Mouse (Mus musculus) CD4-positive, CD25-positive, alpha-beta regulatory T cell, adult 4 months (primary cell): ENCODE data around the gene Tanc1. TPM values are rescaled to one million over a fixed set of nuclear protein-coding genes. Genes with fewer than 3 reads are reported as not detected.

ENCODE experiments used
- ATAC-seq: one replicate; pipeline ENCODE4 v1.8.0; 2017
- polyA plus RNA-seq, 2 experiments: library from polyadenylated mRNA; unstranded; fragments of 100-300 nt; shearing (Covaris generic); gene quantifications; one replicate each; pipeline ENCODE4 v1.2.1; 2017

The Tanc1 gene
- polyA plus RNA-seq, 2 experiments from 2014 or later = 13.7 to 15.2 TPM

DNA sequence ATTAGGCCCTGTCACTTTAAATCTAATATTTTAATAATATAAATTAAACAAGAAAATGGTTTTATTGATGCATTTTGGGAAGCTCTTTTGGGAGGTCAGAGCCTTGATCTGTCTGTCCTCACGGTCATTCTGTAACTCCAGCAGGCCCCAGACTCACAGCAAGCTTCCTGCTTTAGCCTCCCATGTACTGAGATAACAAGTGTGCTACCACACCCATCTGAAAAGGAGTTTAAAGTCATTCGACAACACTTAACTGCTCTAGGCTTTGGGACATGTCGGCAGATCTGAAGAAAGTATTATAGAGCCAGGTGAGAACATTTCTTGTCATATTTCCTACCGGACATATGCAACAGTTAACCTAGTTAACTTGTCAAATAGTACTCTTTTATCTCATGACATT, 69.3 kb downstream of the Tanc1 start:
- ATAC-seq = no peak

DNA sequence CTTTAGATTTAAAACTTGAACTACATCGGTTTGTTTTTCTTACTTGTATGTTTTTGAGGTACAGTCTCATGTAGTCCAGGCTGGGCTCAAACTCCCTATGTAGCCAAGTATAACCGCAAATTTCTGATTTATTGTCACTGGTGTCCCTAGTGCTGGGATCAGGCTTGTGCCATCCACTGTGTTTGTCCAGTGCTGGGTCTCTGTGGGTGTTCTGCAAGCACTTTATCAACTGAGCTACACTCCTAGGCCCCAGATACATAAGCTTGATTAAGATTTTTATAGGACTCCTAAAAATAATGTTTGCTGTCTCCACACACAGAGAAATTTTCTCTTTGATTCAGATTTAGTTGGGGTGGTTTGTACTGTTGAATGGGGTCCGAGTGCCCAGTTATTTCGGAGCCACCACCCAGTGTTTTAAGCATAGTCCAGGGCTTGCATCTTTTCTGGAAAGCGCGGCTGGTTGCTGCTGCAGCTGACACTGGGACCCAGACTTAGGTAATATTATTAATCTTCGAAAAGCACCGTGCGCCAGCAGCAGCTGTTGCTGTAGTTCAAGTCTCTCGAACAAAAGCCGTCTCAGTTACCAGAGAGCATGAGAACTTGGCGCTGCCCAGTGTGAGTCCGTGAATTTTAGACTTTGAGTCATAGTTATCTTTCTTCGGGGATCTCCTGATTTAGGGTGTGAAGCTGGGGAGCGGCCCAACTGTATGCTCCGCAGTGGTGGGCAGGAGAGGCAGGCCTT, 73.2 kb downstream of the Tanc1 start:
- ATAC-seq = no peak

DNA sequence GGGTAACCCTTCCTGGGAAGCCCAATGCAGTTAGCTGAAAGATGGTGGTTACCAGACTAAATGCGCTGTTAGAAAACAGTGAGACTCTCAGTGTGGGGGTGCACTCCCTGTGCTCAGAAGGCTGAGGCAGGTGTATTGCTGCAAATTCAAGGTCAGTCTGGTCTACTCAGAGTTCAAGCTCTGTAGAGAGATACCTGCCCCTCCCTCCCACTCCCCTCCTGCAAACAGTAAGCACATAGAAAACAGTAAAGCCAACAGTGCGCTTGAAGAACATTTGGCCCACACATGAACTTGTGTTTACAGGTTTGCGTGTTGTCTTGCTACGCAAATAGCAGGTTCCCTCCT, 73.7 kb downstream of the Tanc1 start:
- no peak for ATAC-seq

DNA sequence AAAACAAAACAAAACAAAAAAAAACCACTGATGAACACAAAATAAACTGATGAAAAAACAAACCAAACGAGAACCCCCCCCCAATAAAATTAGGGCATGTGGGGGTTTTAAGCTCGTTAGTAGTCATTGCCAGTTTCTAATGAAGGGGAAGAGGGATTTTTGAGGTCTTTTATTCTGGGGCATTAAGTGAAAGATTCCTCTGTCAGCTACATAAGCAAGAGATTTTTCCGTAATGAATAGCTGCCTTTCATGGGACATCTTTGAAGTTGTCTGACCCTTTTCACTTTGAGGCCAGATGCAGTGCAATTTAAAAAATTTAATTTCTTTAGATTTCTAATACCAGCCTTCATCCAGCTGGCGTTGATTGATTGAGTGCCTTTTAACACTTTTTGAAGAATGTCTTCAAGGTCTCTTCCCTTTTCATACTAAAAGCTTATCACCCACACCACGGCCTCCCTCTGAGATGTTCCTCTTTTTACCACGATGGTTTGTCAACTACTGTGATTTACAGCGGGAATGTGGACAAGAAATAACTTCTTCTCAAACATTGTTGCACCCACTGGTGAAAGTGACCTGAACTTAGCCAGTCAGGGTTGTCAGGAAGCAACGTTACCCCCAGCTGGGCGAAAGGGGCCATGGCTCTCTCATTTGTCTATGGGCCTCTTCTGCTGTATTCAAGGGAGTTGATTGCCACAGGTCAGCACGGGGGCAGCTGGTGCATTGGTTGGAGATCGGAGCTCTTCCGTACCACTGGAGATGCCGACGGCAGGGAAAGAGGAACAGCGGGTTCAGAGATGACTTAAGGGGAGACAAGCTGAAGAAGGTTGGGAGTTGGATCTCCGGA, 76.6 kb downstream of the Tanc1 start:
- no peak for ATAC-seq

DNA sequence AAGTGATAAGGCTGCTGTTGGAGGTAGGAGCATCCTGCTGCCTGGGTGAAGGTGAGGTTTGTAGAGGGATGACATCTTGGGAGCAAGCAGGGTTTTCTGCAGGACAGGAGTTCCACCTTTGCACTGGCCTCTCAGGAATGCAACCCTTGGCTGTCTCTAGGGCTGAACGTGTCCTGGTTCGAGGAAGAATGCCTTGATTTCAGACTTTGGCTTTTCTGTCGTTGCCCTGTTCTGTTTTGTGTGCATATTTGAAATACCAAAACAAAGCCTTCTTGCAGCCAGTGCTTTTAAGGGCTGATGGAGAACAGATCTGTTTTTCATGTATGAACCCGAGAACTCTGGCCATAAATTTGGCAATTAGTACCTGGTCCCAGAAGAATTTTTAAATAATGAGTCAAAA, 79.3 kb downstream of the Tanc1 start:
- no peak for ATAC-seq

DNA sequence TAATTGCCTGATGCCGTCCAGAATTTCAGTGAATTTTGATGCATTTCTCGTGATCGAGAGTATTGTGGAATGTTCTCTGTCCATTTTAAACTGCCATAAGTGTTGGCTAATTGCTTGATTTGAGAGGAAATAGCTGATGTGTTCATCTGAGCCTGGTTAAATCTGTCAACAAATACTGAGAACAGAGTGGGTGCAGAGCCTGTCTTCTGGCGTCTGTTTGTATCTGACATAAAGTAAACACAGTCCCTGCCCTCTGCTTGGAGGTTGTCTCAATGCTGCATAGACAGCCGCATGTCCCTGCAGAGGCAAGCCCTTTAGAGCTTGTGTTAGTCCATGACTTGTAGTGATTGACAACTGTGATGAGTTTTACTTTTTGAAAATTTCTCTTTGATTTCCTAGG, 81.6 kb downstream of the Tanc1 start:
- no peak for ATAC-seq

DNA sequence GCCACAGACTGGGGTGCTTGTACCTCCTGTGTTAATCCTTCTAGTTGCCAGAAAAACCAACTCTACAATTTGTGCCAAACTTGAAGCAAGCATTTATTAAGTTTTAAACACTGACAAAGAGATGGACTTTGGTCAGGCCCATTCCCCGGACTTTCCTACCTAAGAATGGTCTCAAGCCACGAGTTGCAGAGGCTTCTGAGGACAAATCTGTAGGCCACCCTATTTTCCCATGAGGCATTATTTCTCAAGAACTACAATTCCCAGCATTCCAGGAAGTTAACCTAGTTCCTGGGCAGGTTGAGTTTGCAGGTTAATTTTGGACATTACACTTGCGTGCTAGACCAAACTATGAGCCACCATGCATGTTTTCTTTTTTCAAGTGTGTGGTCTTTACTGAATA, 85.3 kb downstream of the Tanc1 start:
- ATAC-seq = no peak

DNA sequence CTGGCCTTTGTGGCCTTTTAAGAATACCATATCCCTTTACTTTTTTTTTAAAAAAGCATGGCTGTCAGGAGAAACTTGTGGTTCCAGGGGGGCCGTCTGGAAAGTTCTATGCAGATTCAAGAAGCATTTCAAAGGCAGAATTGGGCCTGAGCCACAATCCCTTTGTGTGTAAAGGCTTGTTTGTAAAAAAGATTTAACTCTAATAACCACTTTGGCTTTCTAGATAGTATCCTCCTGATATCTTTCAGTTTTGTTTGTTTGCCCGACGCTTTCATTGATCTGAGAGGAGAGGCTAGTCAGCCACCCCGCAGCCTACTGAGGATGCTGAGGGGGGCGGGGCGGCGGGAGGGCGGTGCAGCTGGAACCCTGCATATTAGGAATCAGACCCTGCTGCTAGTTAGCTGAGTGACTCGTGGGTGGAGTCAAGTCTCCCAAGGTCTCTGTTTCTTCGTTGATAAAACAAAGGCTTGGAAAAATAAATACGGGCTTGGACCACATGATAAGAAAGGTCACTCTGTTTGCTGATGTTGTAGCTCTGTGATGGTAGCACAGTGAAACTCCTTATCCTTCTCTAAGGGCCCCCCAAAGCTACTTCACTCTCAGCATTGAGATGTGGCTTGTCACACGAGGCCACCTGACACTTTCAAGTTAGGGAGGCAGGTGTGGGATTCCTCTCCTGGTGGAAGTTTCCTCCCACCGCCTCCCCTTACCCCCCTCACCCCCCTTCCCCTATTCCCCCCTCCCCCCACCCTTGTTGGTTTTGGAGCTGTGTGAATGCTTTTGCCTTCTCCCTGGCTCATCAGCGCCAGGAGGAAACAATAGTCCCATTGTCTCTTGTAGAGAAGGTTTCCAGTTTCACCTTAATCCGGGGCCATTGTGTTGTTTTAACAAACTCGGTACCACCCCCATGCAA, 86.1 kb downstream of the Tanc1 start:
- no peak for ATAC-seq

DNA sequence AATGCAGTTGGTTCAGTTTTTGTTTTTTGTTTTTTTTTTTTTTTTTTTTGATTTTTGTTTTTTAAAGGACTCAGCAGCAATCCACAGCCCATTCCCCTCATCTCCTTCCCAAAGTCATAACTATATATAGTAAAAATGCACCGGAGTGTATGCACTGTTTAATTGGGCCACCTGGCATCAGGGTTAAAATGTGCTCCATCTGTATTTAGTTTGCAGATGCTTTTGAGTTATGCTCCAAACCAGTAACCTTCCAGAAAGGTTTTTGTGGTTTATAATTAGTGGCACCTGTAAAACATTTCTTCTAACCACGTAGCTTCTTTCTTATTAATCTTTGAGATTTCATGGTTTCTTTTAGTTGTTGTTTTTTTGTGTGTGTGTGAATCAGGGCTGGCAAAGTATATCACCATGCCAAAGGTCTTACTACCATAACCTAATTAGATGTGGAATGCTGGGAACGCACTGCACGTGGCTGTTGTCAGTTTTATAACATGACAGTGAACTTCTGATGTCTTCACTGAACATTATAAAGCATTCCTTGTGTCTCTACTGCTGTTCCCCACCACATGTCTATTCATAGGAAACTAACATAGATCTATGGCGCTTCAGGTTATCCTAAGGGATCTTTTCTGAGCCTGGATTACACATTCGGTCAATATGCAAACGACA, 86.9 kb downstream of the Tanc1 start:
- ATAC-seq = no peak

DNA sequence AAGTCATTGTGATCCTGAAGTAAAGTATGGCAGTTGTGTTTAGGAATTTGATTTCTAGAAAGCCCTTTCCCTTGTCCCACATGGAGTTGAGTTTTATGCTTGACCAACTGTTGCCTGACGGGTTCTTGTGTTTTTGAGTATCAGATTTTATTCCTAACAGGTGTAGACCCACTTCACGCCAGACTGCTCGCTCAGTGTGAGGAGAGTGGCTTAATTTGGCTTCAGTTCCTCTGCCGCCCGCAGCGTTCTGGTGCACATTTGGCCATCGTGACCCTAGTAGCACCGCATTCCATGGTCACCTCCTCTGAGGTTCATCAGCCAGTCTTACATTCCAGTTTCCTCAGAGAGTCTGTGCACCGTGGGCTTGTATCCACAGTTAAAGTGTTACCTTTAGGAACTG, 88.1 kb downstream of the Tanc1 start:
- no peak for ATAC-seq

DNA sequence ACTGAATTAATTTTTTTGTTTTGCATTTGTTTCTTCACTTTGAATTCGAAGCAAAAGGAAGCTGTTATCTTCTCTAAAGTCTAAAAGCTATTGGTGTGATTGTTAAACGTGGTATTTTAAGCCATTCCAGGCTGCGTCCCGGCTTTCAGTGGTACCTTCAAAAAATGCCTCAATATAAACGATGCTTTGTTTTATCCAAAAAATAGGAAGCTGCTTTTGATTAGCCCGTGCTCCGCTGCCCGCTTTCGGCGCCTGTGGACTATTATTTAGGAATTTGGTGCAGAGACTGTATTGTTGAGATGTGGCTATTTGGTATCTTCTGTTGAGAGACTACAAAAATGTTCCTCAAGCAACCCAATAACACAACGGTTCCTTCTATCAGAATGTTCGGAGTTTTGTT, 93.4 kb downstream of the Tanc1 start:
- ATAC-seq = no peak

DNA sequence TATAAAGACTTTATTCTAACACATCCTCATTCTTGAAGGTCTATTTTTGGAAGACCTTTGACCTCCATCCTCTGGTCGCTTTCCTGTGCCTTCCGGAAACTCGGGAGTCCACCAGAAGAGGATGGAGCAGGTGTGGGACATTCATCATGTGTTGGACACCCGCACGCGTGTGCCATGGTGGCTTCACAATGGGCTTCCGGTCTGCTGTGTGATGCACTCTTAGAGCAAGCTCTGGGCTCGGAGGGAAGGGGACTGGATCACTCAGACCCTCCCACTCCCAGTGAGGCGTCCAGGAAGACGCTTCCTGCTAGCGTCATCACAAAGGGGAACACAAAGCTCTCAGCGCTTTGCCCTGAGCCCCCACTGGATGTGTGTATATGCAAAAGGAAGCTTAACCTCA, 95.0 kb downstream of the Tanc1 start:
- no peak for ATAC-seq

DNA sequence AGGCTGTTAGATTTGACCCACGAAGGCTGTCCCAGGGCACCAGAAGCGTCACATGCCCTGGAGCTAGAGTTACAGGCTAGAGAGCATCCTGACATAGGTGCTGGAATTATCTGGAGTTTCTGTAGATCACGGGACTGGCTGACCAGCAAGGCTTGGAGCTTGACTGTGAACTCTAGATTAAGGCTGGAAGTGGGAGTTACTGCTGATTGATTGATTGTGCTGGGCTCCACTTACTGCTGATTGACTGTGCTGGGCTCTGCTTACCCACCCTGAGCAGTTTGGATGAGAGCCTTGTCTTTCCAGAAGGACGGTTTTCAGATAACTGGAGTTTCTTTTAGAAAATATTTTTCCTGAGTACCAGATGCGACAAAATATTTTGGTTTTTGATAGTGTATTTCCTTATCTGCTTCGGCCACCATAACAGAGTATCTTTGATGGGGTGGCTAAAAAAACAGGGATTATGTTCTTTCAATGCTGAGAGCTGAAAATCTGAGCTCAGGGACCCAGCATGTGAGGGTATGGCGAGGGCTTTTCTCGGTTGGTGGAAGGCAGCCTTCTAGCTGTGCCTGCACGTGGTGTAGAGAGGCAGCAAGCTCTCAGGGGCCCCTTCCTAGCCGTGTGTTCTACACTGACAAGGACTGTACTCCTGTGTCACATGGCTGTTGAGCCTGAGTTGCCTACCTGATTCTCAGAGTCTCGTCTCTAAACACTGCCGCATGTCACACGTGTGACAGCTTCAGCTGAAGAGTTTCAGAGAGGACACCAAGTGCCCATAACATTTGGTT, 96.3 kb downstream of the Tanc1 start:
- no peak for ATAC-seq

DNA sequence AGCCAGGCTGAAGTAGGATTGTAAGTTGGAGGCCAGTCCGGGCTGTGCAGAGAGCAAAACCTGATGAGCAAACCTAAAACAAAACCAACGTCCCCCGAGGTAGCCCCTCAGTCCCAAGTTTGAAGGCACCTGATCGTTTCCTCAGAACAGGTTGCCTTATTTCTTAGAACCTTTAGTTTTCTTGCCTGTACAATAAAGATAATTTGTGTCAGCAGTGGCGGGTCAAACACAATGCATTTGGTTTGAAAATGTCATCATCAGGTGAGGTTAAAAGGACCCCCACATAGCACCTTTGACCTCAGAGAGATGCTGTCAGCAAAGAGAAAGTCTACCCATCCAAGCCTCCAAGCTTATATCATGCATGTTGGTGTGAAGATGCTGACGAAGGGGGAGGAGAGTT, 98.9 kb downstream of the Tanc1 start:
- no peak for ATAC-seq

DNA sequence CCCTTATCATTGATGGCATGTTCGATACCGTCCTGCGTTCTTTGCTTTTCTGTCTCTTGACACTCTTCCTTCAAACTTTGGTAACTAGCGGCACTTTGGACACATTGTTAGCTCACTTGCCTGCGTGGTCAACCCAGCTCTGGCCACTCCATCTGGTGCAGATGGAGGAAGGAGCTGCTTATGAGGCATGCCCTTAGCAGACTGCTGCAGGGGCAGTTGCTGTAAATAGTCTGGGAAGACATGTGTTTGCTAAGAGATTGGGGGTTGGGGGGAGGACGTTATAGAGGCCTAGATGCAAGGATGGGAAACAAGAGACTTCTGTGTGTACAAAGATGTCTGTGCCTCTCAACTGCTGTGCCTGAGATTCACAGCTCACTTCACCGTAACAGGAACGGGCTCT, 100.2 kb downstream of the Tanc1 start:
- ATAC-seq = no peak

DNA sequence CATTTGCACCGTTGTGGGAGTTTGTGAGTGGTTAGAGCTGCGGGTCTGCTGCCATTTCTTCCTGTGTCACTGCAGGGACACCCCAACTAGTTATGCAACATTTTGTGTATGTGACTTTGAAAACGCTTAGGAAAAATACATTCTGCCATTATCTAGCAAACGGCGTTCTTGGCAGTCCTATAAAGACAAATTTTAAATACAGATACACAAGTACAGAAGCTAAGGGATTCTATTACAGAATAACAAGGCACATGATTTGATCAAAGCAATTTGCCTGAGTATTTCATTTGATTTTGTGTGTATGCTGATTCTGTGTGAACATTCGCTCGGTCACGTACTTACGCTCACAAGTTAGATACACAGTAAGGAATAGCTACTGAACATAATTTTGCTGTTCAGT, 100.6 kb downstream of the Tanc1 start:
- ATAC-seq = no peak

DNA sequence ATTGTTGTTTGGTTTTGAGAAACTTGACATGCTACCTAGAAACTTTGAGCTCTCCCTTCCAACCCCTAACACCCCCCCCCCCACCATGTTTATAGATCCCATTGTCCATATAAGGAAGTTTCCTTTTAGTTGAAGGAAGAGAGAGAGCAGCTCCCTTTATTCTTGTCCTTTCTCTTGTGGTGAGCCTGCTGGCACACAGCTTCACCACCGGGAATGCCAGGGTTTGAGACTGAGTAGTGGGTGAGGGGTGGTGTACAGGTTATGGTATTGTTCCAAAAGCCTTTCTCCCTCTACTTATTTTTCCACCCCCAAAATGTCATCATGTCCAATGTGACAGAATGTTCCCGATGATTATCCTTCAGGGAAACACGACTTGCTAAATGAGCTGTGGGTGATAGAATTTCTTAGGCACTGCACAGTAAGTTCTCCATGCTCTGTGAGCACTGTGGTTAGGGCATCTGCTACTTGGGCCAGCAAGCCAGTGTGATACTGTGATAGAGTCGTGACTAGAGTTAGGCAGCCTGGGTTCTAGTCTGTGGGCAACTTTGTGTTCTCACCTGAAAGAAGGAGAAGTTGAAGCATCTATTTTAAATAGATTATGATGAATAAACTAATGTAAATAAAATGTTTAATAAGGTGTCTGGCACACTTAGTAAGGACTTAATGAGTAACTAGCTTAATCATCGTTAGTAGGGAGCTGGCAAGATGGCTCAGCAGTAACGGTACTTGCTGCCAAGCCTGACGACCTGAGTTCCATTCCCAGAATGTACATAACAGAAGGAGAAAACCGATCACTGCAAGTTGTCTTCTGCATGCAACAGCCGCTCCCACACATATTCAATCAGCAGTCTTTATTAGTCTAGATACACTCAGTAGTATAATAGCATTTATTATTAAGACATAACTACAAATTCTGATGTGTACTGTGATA, 102.0 kb downstream of the Tanc1 start:
- no peak for ATAC-seq

DNA sequence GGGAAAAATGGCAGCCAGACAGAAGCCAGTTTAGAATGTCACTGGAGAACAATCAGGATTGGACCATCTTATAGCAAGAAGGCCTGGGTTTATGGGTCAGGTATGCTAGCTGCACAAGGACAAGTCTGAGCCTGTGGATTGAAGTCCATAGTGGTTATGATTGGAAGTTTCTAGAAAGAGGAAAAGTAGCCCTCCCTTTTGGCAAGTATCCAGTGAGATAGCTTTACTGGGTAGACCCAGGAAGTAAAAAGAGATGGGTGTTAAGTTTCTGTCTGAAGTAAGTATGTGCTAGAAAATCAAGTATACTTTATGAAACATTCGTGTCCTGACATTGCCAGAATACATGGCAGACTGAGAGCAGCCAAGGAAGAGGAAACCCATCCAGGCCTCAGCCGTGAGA, 103.2 kb downstream of the Tanc1 start:
- ATAC-seq = no peak

DNA sequence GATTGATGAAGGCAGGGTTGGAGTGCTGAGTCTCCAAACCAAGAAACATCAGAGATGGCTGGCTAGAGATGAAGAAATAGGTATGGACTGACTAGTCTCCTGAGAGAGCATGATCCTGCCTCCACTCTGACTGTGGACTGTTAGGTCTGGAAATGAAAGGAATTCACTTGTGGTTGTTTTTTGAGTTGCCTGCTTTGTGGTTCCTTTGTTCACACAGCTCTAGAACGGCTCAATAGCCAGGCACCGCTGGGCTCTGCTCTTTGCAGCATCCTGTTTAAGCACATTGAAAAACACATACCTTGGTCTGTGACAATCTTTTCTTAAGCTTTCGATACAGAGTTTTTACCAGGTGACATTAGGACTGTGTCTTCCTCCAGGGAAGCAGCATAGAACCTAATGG, 104.6 kb downstream of the Tanc1 start:
- ATAC-seq = no peak

DNA sequence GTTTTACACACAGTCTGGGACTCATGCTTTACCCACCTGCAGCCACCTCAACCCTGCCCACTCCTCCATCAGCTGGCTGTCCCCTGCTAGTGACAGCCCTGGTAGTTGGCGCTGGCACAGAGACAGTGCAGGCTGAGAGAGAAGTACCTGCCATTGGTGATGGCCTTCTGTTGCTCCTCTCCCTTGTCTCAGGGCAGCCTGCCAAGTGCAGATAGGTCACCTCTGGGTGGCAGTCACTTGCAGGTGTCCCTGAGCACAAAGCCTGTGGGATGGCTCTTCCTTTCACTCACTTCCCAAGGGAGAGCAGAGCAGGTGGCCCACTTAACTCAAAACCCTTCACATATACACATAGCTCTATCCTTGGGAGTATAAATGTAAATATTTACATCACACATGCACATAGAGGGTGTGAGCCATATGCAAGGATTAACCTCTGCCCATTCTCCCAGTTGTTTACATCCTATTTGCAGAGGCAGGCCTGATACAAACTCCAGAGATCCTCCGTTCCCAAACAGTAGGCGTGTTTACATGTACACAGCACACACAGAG, 106.0 kb downstream of the Tanc1 start:
- ATAC-seq = no peak
